Mouse (Mus musculus) T-helper 1 cell (primary cell): Measurements from ENCODE around the gene Man1a.

Experiments used
- in situ Hi-C: fragments of 300-600 bp; cut with MboI, MseI; formaldehyde crosslinking; loops from one replicate; pipeline ENCODE4 v1.15.1; 2025; ENCODE audit warnings: high pct_unique_total_duplicates

Gene Man1a

DNA sequence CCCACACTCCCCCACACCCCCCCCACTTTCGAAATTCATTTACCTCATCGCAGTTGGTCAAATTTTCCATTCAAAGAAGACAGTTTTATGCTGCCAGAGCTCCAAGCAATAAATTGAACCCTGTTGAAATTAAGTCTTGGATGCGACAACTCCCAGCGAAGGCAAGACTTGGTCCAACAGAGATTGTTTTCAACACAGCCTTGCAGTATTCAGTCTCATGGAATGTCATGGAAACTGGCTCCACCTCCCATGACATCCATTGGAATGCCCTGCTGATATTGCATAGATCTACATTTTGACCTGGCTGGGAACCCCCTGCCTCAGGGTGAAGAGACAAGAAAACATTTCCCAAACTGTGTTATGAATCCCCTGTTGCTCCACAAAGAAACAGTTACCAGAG is at the start of gene Man1a:
TSS of gene Man1a (minus strand) at position 190 of the 400 bp plus-strand sequence.
- in situ Hi-C loops = loop anchor here (5.0 to 10.0 kb wide), 2 partner anchors 41 to 178 kb away; no protein-coding TSS in a partner anchor

- in situ Hi-C loops = no loop called here
These were observed 45.4 kb upstream of the Man1a start for GRCm38 (mm10) chr10:54121816-54122215.

DNA sequence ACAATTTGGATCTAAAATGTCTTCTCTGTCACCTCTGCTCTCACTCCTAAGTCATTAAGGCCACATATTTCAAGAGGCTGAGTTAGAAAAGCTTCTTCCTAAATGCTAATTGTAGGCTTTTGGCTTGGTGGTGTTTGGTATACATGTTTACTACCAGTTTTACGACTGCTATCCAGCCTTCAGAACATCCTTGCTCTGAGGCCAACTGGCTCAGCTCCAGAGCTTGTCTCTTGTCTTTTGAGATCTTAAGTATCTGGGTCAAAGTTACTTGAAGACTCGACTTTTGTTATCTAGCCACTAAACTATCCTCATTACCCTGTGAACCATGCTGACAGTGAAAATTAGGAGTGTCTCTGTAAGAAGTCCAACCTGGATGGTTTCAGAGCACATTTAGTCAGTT is 44.0 kb upstream of the Man1a start:
- in situ Hi-C loops = no loop called here

- in situ Hi-C loops = loop anchor here (5.0 kb wide), 1 partner anchor 42 kb away; the partner anchor contains the start of gene Man1a
These were observed 42.9 kb upstream of the Man1a start for GRCm38 (mm10) chr10:54119303-54119702.

GRCm38 (mm10) chr10:54118223-54118912 is 42.0 kb upstream of the Man1a start:
- in situ Hi-C loops = loop anchor here (5.0 kb wide), 1 partner anchor 41 kb away; the partner anchor contains the start of gene Man1a

GRCm38 (mm10) chr10:54117763-54118162 is 41.4 kb upstream of the Man1a start:
- in situ Hi-C loops = loop anchor here (5.0 kb wide), 1 partner anchor 40 kb away; the partner anchor contains the start of gene Man1a

DNA sequence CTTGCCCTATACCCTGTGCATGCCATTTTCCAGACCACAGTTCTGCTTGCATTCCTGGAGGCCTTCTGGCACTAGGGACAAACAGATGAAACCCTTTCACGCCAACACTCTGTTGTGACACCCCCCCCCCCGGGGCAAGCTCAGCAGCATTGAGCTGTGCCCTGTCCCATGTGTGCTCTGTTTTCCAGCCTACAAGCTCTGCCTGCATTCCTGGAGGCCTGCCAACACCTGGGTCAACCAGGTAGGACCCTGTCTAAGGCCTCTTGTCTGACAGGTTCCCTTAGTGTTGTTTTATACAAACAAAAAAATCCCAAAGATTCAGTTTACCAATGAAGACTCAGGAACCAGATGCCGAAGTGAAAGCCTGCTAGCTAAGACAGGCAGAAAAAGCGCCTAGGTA is 27.3 kb upstream of the Man1a start:
- in situ Hi-C loops = no loop called here

GRCm38 (mm10) chr10:54092081-54092480 is 15.7 kb upstream of the Man1a start:
- in situ Hi-C loops = no loop called here

- in situ Hi-C loops = no loop called here
These were observed 13.5 kb upstream of the Man1a start for GRCm38 (mm10) chr10:54089923-54090322.

GRCm38 (mm10) chr10:54087346-54087745 is 10.9 kb upstream of the Man1a start:
- in situ Hi-C loops = no loop called here

GRCm38 (mm10) chr10:54085073-54085472 is 8.7 kb upstream of the Man1a start:
- in situ Hi-C loops = no loop called here

DNA sequence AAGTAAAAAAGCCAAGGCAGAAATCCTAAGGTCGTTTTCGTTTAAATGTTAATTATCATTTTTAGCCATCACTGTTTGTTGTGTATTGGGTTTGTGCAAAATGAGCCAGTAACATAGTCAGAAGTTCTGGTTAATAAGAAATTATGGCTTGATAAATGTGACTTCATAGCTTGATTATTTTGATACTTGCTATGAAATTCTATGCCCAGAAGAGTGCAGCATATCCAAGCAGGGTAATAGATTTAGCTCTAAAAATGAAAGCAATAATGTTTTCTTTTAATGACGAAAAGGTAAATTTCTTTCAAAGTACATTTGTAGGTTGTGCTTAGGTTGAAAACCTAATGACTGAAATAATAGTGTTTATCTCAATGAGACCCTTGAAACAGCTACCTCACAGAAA is 596 bp upstream of the Man1a start:
- in situ Hi-C loops = loop anchor here (5.0 to 10.0 kb wide), 2 partner anchors 40 to 178 kb away; no protein-coding TSS in a partner anchor

- in situ Hi-C loops = loop anchor here (5.0 to 10.0 kb wide), 2 partner anchors 42 to 179 kb away; no protein-coding TSS in a partner anchor
These were observed 883 bp downstream of the Man1a start for GRCm38 (mm10) chr10:54075441-54076010.

GRCm38 (mm10) chr10:54074609-54075421 is 1.6 kb downstream of the Man1a start:
- in situ Hi-C loops = loop anchor here (5.0 to 25.0 kb wide), 5 partner anchors 38 to 463 kb away; no protein-coding TSS in a partner anchor

GRCm38 (mm10) chr10:54074247-54074608 is 2.2 kb downstream of the Man1a start:
- in situ Hi-C loops = loop anchor here (5.0 to 25.0 kb wide), 4 partner anchors 37 to 462 kb away; no protein-coding TSS in a partner anchor

DNA sequence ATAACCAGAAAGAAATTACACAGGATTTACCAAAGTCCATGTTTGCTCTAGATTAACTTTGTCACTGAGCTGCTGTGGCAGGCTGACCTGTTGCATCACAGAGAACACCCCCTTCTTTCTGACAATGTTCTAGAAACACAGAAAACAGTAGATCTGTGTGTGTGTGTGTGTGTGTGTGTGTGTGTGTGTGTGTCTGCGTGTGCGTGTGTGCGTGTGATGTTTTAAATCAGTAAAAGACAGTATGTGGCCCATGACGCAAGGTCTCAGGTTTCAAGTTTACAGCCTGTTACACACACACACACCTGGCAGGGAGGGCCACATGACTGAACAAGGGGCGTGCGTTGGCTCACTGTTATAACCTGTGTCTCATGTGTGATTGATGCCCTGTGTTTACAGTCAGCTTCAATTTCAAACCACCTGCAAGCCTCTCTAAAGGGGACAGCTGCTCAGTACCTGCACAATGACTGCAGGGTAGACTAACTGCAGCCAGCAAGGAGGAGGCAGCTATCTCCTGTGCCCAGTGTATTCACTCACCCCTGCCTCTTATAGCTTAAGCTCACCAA is 2.7 kb downstream of the Man1a start:
- in situ Hi-C loops = loop anchor here (5.0 to 25.0 kb wide), 4 partner anchors 36 to 461 kb away; no protein-coding TSS in a partner anchor

DNA sequence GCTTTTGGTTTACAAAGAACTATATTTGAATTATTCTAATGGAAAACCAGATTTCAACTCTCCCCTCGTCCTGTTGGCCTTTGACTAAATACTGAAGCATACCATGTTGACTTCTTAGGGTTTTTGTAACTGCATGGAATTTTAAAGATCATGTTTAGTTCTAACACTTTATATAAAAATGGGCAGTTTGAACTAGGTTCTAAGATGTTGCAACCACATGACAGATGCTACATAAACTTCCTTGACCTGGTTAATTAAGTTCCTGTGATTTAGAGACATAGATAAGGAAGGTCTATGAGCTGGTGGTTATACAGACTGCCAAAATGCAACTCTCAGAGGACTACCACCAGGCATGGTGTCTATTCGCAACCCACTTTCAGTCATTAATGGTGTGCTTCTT is 4.1 kb downstream of the Man1a start:
- in situ Hi-C loops = loop anchor here (5.0 to 25.0 kb wide), 4 partner anchors 35 to 460 kb away; no protein-coding TSS in a partner anchor

DNA sequence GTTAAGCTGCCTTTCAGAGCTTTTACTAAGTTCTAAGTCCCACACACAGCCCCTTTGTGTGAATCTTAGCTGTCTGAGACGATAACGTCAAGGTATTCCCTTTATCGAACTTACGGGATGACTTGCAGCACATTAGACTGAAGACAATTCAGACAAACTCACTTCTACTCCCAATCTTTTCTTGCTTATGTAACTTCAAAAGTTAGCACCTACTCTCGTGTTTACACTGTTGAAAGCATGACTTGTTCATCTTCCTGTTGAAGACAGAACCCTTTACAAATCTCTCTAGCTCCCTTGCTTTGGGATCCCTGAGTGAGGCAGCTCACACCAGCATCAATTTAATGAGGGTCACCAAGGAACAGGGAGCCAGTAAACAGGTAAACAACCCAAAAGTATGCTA is 5.9 kb downstream of the Man1a start:
- in situ Hi-C loops = loop anchor here (5.0 to 25.0 kb wide), 4 partner anchors 33 to 458 kb away; no protein-coding TSS in a partner anchor

- in situ Hi-C loops = loop anchor here (25.0 kb wide), 1 partner anchor 457 kb away; no protein-coding TSS in a partner anchor
These were observed 7.0 kb downstream of the Man1a start for GRCm38 (mm10) chr10:54069412-54069811.

DNA sequence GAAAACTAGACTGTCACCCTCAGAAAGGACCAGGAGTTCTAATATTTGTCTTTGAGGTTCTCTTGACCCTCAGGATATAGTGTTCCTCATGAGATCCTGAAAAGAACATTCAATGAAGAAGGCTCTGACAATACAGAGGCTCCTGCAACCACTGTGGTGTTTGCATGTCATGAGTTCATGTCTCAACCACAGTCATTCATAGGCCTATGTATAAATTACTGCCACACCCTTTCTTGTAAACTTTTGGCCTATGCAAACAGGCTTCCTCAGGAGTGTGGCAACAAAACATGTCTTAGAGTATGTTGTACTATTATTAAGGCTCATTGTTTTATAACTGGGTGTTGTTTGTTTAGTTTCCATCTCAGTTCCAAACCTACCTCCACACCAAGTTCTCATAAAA is 9.7 kb downstream of the Man1a start:
- in situ Hi-C loops = loop anchor here (25.0 kb wide), 1 partner anchor 454 kb away; no protein-coding TSS in a partner anchor
